Mouse (Mus musculus): ENCODE data around the gene Inpp5d.

DNA sequence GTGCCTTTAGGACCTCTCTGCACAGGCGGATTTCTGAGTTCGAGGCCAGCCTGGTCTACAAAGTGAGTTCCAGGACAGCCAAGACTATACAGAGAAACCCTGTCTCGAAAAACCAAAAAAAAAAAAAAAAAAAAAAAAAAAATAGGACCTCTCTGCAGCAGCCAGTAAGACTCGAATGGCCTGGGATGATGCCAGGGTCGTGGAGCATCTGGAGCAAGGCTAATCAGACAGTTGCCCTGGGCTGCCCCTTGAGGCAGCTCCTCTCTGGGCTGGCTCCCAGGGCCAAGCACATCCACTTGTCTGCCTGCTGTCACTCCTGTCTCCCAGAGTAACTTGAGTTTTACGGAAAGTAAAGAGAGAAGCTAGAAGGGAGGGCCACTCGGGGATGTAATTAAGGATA lies 24.9 kb downstream of the Inpp5d start:
- TF ChIP-seq EP300 (optimal IDR thresholded peaks at IDR 0.05) (no peak), CTCF (IDR thresholded peaks at IDR 0.05; ENCODE audit: low read depth) (no peak)
